Mouse (Mus musculus) 3134 (cell line): Measurements from ENCODE around the gene Gm5938.

Experiments
- DNase-seq: peaks from one replicate; pipeline ENCODE4 v3.0.0-alpha.2; 2011; ENCODE audit warnings: low spot score; ENCODE audit not compliant: insufficient read length; ENCODE audit errors: extremely low read depth

Gene Gm5938

DNA sequence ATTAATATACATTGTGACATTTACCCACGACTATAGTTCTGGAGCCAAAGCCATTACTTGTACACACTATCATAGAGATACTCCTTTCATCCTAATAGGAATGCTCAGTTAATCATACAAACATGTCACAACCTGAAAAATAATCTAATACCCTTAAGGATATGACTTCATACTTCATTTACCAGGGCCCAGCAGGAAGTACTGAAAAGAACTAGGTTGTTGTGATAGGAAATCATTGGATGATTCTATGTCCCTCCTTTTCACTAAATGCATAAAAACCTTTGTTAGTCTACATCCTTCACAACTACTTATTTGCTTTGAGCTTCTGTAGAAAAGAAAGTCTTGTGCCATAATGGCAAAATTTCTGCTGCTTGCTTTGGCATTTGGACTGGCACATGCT, at the start of gene Gm5938:
Gene Gm5938, plus strand, starts transcription at position 301 of the 400 bp plus-strand sequence.
- DNase-seq: no peak

DNA sequence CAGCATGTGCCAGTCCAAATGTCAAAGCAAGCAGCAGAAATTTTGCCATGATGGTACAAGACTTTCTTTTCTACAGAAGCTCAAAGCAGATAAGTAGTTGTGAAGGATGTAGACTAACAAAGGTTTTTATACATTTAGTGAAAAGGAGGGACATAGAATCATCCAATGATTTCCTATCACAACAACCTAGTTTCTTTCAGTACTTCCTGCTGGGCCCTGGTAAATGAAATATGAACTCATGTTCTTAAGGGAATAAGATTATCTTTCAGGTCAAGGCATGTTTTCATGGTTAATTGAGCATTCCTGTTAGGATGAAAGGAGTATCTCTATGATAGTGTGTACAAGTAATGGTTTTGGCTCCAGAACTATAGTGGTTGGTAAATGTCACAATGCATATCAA, 34.0 kb upstream of the Gm5938 start, which contains the start of gene Obp1a:
Gene Obp1a, minus strand, starts transcription at position 101 of the 400 bp plus-strand sequence.
- no peak for DNase-seq
